Mouse (Mus musculus) bone marrow, adult 2 months (tissue): ENCODE results near the gene Tcaf2. TPM values are rescaled to one million over a fixed set of nuclear protein-coding genes. Genes with fewer than 3 reads are reported as not detected.
A peak's percentile ranks its signal among the peaks of the same experiment; 100 is the strongest.

ENCODE experiments used
- H3K27ac ChIP-seq: fragments of 200-500 bp; 2 replicates; pipeline ENCODE4 v1.5.1; 2012; ENCODE audit warnings: low read depth, mild to moderate bottlenecking, control low read depth, inconsistent platforms, low read length; ENCODE audit not compliant: control insufficient read depth, poor library complexity, insufficient read depth
- H3K4me1 ChIP-seq: fragments of 200-500 bp; 2 replicates; pipeline ENCODE4 v1.6.1; 2011; ENCODE audit warnings: low read length; ENCODE audit not compliant: control insufficient read depth, insufficient read depth
- H3K4me3 ChIP-seq: fragments of 200-500 bp; replicated peaks from 2 replicates; pipeline ENCODE3; 2011; ENCODE audit warnings: mild to moderate bottlenecking, low read depth, low read length, control low read depth; ENCODE audit not compliant: control insufficient read depth
- CTCF ChIP-seq: fragments of 200-500 bp; IDR thresholded peaks from 2 replicates; pipeline ENCODE4 v1.5.1; 2011; ENCODE audit warnings: low read length, control low read depth; ENCODE audit not compliant: control insufficient read depth, insufficient read depth
- POLR2A ChIP-seq: fragments of 200-500 bp; IDR thresholded peaks from 2 replicates; pipeline ENCODE4 v1.6.1; 2011; ENCODE audit warnings: low read depth, mild to moderate bottlenecking, control low read depth, low read length, borderline replicate concordance; ENCODE audit not compliant: control insufficient read depth
- WGBS: fragments of 180-500 bp; shearing (Covaris S2); methylation state at CpG from one replicate; pipeline ENCODE4 v1.1.7; 2018; 5-methylcytosine and 5-hydroxymethylcytosine counted together
- polyA plus RNA-seq: library from polyadenylated mRNA; stranded (reverse); fragments of >200 nt; gene quantifications from 2 replicates; pipeline ENCODE4 v1.2.4, GENCODE M21; 2011; ENCODE audit warnings: low replicate concordance; ENCODE audit not compliant: missing spikeins, insufficient read depth, insufficient read length

Tcaf2 gene
- polyA plus RNA-seq: 1.00 TPM in 1 of 2 replicates, not detected in the other

DNA sequence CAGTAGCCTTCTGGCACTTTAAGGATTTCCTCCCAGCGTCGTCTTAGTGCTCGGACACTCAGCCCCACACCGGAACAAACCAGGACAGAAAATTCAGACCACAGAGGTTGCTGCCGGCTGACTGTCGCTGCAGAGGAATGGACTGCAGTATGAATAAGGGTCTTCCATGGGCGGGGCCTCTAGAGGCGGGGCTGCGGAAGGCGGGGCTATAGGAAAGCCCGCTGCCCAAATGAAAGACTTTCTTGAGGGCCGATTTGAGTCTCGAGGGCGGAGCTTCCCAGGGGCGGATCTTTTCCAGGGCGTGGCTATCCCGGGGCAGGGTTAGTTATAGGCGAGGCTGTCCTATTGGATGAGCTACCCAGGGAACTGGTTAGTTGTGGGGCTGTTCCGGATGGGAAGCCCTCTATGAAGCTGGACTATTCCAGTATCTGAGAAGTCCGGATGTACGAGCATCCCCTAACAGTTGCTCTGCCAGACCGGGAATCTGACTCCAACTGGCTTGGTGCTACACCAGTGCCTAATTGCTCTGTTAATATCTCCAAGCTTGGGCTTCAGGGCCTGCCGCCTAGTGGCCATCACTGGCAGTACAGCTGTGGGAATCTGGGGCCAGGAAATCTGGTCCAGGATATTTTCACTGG, at the start of gene Tcaf2:
TSS of gene Tcaf2 (minus strand) at position 343 of the 638 bp plus-strand sequence.
- H3K27ac ChIP-seq: no peak within 1 kb of the TSS
- 2% methylated on average over 23 of the region's 23 CpGs for WGBS
- H3K4me1 ChIP-seq: no peaks in the 10 kb centered on the region

DNA sequence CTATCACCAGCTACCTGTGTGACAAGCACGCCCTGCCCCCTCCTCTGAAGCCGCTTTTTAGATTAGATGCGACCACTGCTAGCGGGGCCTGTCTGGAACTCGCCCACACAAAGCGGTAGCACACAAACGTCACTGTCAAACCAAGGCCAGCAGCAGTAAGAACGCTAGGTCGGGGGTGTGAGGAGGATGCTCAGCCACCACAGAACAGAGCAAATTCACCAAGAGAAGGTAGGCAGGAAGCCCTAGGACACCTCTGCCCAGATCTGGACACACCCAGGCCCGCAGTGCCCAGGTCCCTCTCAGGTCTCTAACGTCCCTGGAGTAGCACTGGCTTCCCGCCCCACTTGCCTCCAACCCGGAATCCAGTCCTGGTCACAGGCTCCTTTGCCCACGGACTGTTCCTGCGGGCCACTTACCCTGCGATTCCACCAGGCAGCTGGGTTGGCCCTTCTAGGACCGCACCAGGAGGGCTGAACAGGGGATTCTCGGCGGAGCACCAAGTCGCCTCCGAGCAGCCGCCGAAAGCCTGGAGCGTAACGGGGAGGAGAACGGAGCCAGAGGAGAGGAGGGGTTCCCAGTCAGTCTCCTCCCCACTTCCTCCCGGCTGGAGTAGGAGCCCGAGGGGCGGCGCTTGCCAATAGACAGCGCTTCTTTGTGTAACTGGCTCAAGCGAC, 47.6 kb upstream of the Tcaf2 start:
- Histone ChIP-seq H3K4me3 (peak overlapping the region; percentile 47), H3K27ac (no peak overlapping the region), H3K4me1 (no peaks in the 10 kb centered on the region)
- TF ChIP-seq POLR2A: no peak
- TF ChIP-seq CTCF: no peak
- WGBS: 1% methylated on average over 32 of the region's 32 CpGs

More for the DNA sequence above, at the start of gene Tcaf2:
- no peak for TF ChIP-seq POLR2A
- peak; percentile 52 for TF ChIP-seq CTCF
- no peak within 1 kb of the TSS for H3K4me3 ChIP-seq

DNA sequence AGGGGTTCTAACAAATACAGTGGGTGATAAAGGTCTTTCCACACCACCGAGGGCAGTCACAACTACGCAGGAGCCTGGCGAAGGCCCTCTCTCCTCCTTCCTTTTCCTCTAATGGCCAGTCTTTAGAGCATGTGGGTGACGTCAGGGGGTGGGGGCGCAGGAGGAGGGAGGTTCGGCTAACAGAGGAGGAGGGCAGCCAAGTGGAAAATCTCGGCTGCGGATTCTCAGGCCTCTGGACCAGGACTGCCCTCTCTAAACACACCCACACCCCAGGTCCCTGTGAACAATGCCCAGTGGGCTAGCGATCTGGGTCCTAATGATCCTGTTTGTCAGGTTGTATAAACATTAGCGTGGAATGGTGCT, 47.1 kb upstream of the Tcaf2 start:
- no peaks in the 10 kb centered on the region for H3K4me1 ChIP-seq
- H3K4me3 ChIP-seq: peak overlapping the region; percentile 47
- TF ChIP-seq POLR2A (no peak), CTCF (no peak)
- WGBS: 3% methylated on average over 10 of the region's 10 CpGs
- H3K27ac ChIP-seq: no peak overlapping the region

DNA sequence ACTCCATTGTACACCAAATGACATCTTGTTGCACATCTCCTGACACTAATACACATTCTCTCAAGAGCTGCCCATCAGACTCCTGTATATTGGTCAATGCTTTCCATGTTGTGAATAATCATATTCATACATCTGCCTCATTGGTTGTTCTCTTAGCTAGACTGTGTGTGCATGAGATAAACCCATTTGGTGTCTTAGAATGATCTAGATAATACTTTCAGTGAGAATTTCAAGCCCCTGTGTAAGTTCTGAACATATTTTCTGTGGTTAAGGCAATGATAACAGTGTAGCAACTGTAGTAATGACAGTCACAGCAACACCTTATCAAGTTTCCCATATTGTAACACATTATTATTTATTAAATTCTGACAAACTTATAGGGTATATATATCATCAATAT, 44.7 kb upstream of the Tcaf2 start:
- Histone ChIP-seq H3K27ac (no peak overlapping the region), H3K4me1 (no peaks in the 10 kb centered on the region)

DNA sequence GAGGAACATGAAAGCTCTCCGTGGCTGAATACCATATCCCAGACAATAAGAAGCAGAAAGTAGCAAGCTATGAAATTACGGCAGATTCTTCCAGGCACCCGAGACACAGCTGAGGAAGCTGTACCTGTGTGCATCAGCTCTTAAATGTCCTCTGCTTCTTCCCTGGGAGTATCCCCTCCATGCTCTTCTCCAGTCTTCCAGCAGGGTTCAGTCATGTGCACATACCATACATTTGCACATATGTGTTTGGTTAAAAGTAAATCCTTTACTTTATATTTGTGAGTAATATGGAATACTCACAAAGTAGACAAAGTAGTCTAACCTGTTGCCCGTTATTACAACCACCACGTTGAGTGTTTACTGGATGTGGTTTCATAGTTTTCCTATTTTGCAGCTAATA, 42.9 kb upstream of the Tcaf2 start:
- H3K4me3 ChIP-seq: no peak overlapping the region
- H3K4me1 ChIP-seq: no peaks in the 10 kb centered on the region
- TF ChIP-seq CTCF: no peak
- no peak for TF ChIP-seq POLR2A
- H3K27ac ChIP-seq: no peak overlapping the region
- WGBS: 76% methylated on average over 5 of the region's 5 CpGs

More for the DNA sequence above, 44.7 kb upstream of the Tcaf2 start:
- TF ChIP-seq POLR2A (no peak), CTCF (no peak)
- H3K4me3 ChIP-seq: no peak overlapping the region

DNA sequence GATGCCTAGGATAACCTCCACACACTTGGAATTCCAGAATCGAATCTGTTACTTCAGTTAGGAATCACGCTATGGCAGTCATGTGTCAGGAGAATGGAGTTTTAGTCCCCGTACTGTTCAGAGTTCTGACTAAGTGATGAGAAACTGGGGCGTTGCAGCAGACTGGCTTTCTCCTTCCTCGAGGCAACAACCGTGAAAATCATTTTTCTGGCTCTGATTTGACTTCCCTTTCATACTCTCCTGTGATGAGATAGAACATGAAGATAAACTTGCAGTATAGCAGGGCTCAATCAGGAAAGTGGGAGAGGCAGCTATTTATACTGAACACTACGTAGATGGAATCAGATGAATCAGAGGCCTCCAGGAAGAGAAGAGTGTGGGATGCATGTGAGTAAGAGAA, 35.0 kb upstream of the Tcaf2 start:
- Histone ChIP-seq H3K4me1 (no peaks in the 10 kb centered on the region), H3K4me3 (no peak overlapping the region), H3K27ac (no peak overlapping the region)
- WGBS: 71% methylated on average over 7 of the region's 7 CpGs
- no peak for TF ChIP-seq CTCF

DNA sequence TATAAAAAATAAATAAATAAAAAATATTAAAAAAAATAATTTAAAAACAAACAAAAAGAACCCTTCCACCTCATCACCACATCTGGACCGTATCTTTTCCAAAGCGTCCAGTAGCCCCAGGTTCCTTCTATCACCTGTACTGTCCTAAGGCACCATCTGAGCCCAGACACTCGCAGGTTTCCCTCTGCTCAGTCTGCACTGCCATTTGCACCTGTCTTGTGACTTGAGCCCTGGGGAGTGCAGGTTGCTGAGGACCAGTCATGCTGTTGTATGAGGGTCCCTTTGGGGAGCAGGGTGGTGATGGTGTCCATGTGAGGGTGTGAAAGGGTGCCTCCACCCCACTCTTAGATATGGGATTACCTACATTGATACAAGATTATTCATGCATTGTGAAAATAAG, 31.0 kb upstream of the Tcaf2 start:
- H3K4me3 ChIP-seq: no peak overlapping the region
- no peak for TF ChIP-seq CTCF
- TF ChIP-seq POLR2A: no peak
- H3K4me1 ChIP-seq: no peaks in the 10 kb centered on the region
- H3K27ac ChIP-seq: no peak overlapping the region
- 75% methylated on average over 3 of the region's 3 CpGs for WGBS

DNA sequence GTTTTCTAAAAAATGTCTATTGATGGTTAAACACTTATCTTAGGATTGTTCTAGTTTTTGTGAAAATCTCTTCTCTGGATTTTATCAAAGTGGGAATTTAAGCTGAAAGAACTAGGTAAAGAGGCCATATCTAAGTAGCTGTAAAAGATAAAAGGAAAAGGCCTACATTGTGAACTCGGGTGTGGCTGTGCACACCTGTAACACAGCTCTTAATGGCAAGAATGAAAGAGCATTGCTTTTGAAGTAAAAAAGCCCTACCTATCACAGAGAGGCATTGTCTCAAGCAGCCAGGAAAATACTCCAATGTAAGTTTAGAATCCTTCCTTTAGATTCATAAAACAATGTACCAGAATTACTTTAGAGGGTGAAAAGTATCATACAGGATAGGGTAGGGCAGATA, 26.7 kb upstream of the Tcaf2 start:
- no peak overlapping the region for H3K4me3 ChIP-seq
- H3K27ac ChIP-seq: no peak overlapping the region
- WGBS: 62% methylated on average over 1 of the region's 1 CpGs
- H3K4me1 ChIP-seq: no peaks in the 10 kb centered on the region
- TF ChIP-seq POLR2A (no peak), CTCF (no peak)

DNA sequence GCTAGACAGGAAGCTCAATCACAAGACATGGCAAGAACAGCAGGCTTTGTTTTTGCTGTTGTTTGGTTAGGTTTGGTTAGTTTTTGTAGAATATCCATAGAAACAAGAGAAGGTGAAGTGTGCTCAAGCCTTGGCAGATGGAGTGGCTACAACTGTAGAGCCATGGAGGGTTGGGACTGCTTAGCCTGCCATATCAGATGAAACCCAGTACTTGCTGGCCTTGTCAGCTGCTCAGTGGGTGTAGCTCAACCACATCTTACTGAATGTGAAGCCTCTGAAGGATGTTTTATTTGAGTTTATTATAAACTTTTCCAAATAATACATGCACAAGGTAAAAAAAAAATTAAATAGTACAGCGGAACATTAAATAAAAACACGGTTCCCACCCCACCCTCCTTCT, 22.7 kb upstream of the Tcaf2 start:
- Histone ChIP-seq H3K4me3 (no peak overlapping the region), H3K4me1 (no peaks in the 10 kb centered on the region), H3K27ac (no peak overlapping the region)
- WGBS: 80% methylated on average over 2 of the region's 2 CpGs
- TF ChIP-seq POLR2A: no peak
- TF ChIP-seq CTCF: no peak
